Mouse (Mus musculus) activated CD4-positive, CD25-positive, alpha-beta regulatory T cell, adult 4 months (primary cell): Measurements from ENCODE around the gene A430005L14Rik. TPM values are rescaled to one million over a fixed set of nuclear protein-coding genes. Genes with fewer than 3 reads are reported as not detected.

ENCODE experiments used
- ATAC-seq: one replicate; pipeline ENCODE4 v1.8.0; 2017
- polyA plus RNA-seq, 2 experiments: library from polyadenylated mRNA; unstranded; fragments of 100-300 nt; shearing (Covaris generic); gene quantifications; one replicate each; pipeline ENCODE4 v1.2.1; 2017

A430005L14Rik gene
- polyA plus RNA-seq, 2 experiments from 2014 or later = 89.3 to 113 TPM

DNA sequence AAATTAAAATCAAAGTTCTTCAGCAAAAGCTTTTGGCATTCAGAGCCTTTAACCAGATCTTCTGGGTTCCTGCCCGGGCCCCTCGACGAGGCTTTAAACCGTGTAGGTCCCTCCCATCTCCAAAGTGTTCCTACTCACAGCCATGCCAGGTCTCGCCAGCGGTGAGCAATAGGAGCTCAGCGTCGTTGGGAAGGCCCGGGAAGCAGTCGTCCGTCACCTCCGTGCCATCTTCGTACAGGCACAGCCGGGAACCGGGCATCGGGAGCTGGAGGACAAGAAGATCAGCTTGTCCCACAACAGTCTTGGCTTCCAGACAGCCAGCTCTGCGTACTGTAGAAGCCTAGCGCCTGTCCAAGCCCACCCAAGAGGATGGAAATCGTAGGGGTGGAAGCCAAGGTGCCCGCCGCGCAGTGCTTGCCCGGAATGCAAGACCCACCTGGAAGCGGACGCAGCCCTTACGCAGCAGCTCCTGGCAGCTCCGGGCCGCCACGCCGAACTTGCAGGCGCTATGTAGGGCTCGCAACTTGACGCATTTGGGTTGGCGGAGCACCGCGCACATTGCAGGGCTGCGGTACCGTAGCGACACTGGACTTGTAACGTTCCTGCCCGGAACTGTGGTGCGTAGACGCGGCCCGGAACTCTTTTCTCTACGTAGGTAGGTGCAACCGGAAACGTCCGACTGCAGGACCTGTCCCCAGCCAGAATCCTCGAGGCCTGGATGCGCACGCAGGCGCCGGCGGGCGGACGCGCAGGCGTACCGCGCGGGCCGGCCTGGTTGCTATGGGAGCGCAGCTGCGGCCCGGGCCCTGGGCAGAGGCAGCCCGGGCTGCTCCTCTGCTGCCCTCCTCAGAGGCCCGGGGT is 17.6 kb downstream of the A430005L14Rik start, which contains the start of the genes Dffb and Cep104:
Gene Dffb (minus strand): TSS at position 696 of the 861 bp plus-strand sequence.
Gene Cep104 (plus strand): TSS at position 764 of the 861 bp plus-strand sequence.
- ATAC-seq = peak; percentile 94

DNA sequence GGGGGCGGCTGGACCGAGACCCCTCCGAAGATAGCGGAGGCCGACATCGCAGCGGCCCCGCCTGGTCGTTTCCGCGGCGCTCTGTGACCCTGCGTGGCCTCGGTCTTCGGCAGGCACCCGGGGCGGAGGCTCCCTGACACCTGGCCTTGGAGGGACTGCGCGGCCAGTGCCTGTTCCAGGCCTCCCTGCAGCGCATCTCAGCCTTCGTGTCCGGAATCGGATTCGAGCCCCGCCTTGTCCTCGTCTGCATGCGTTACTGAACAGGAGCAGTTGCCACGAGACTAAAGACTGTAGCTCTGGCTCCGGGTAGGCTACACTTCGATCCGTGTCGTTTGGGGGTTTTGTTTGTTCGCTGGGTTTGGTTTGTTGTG is 18.2 kb downstream of the A430005L14Rik start:
- peak; percentile 30 for ATAC-seq

DNA sequence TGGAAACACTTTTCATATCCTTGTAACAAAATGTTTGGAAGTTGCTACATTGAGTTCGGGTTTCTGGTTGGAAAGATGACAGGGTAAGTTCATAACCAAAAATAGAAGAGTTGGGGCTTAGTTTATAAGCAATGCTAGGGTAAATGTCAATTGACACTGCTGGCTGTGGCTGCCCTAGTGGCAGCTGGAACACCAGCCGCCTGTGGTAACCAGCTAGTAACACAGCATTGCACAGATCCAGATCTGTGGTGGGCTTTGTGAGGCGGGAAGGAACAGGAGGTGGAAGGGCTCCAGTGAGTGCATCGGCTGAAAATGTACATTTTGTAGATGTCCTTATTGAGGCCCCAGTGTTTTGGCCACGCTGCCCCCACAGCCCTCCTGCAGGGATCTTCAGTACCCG is 18.7 kb downstream of the A430005L14Rik start:
- ATAC-seq = no peak

- ATAC-seq = no peak
Measured at GRCm38 (mm10) chr4:153979243-153979642, 22.2 kb downstream of the A430005L14Rik start.

DNA sequence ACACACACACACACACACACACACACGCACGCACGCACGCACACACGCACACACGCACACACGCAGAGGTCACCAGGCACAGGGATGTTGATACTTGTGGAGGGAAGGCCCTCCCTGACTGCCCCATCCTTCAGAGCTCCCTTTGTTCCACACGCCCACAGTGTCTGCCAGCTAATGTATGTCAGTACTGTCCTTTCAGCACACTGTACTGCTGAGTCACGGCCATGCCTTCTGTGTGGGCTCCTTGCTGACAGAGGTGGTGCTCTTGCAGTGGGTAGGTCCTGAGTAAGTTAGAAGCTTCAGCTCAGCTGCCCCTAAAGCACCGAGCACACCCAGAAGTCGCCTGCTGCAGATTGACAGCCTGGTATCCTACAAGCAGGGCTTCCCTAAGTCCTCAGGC is 23.4 kb downstream of the A430005L14Rik start:
- ATAC-seq = no peak

DNA sequence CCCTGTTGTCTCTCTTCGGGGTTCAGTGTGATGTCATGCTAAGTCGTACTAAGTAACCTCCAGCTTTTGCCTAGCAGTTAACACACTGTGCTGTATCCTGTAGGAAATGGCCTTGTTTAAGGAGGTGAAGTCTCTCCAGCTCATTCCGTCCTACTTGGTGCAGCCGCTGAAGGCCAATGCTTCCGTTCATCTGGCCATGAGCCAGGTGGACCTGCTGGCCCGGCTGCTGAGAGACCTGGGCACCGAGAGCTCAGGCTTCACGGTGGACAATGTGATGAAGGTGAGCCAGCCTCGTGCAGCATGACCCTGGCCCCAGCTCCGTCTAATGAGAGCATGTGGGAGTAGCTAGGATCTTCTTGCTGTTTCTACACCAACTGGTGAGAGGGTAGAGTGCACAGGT is 35.7 kb downstream of the A430005L14Rik start:
- no peak for ATAC-seq

- no peak for ATAC-seq
Measured at GRCm38 (mm10) chr4:153993505-153993904, 36.5 kb downstream of the A430005L14Rik start.

DNA sequence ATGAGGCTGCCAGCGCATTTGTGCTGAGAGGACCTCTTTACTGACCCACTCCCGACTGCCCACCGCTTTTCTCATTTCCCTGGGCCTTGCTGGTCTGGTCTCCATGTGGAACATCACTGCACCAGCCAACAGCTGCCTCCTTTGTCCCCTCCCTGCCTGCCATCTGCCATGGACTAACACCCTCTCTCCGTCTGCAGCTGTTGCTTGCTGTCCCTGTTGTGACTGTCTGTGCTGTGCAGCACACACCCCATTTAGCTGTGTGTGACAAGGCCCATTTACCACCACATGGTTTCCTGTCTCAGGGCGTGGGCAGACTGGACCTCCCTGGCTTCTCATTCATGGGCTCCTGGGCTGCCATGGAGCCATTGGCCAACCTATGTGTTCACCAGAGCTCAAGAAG is 48.5 kb downstream of the A430005L14Rik start:
- no peak for ATAC-seq

GRCm38 (mm10) chr4:154006264-154006663 is 49.2 kb downstream of the A430005L14Rik start:
- no peak for ATAC-seq

DNA sequence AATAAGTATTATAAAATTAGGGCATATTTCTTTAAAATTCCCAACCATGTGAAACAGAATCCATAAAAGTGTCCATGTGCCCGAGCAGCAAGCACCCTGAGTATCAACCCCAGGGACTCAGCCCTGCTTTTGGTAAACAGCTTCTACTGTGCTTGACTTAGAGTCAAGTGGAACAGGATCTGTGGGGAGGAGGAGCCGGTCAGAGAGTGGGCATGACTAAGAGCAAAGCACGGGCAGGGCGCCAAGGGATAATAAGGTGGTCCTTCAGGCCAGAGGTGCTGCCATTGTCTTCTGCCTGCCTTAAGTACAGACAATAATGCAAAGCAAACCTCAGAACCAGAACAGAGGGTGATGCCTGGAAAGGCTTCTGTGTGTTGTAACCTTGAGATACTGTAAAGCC is 50.7 kb downstream of the A430005L14Rik start:
- no peak for ATAC-seq

- peak; percentile 41 for ATAC-seq
Measured at GRCm38 (mm10) chr4:154010907-154011645, 54.0 kb downstream of the A430005L14Rik start.

Other genes starting within 250 kb of the A430005L14Rik start
- gene Dffb, start 17.9 kb downstream of the A430005L14Rik start, polyA plus RNA-seq = 10 to 100 TPM in 1 of 2 experiments, 1 to 10 TPM in 1; 9.5 to 16.9 TPM
- gene Cep104, start 18.0 kb downstream of the A430005L14Rik start, polyA plus RNA-seq = 1 to 10 TPM; 2.7 to 3.8 TPM
- gene Lrrc47, start 54.5 kb downstream of the A430005L14Rik start, polyA plus RNA-seq = 1 to 10 TPM; 4.7 to 5.2 TPM
- 1 to 10 TPM in 1 of 2 experiments, not detected in 1; 1.0 TPM for gene Smim1, start 69.0 kb downstream of the A430005L14Rik start, polyA plus RNA-seq
- gene Ccdc27, start 85.4 kb downstream of the A430005L14Rik start, polyA plus RNA-seq = not detected
- not detected for gene Trp73, start 183.0 kb downstream of the A430005L14Rik start, polyA plus RNA-seq
- gene Wrap73, start 185.1 kb downstream of the A430005L14Rik start, polyA plus RNA-seq = 10 to 100 TPM; 24.9 to 31.7 TPM
- 10 to 100 TPM; 24.7 to 26.7 TPM for gene Tprgl, start 203.4 kb downstream of the A430005L14Rik start, polyA plus RNA-seq
- gene Megf6, start 213.5 kb downstream of the A430005L14Rik start, polyA plus RNA-seq = not detected